Mouse (Mus musculus) cerebellum, adult 2 months (tissue): Measurements from ENCODE around the gene Rnf44.

Experiments
- CTCF ChIP-seq: fragments of 200-500 bp; IDR thresholded peaks from 2 replicates; pipeline ENCODE4 v1.5.1; 2011; ENCODE audit warnings: low read depth, mild to moderate bottlenecking, control low read depth, low read length, moderate library complexity, borderline replicate concordance; ENCODE audit not compliant: insufficient read depth
- POLR2A ChIP-seq: fragments of 200-500 bp; IDR thresholded peaks from 2 replicates; pipeline ENCODE4 v1.6.1; 2011; ENCODE audit warnings: low read length, control low read depth, borderline replicate concordance; ENCODE audit not compliant: insufficient read depth

GRCm38 (mm10) chr13:54692711-54693557 is 773 bp downstream of the Rnf44 start:
- TF ChIP-seq POLR2A, result no peak
- TF ChIP-seq CTCF, result no peak
